Mouse (Mus musculus): ENCODE data around the gene Htr3a. TPM values are rescaled to one million over a fixed set of nuclear protein-coding genes. Genes with fewer than 3 reads are reported as not detected.
A peak's percentile ranks its signal among the peaks of the same experiment; 100 is the strongest.

The Htr3a gene
- total and polyA plus RNA-seq, 3 experiments = not detected

GRCm38 (mm10) chr9:48865235-48865634 is 45.7 kb downstream of the Htr3a start:
- no peak for TF ChIP-seq MYC (IDR thresholded peaks at IDR 0.05; ENCODE audit: low read depth, low read length)
- no peak for TF ChIP-seq POLR2AphosphoS5 (IDR thresholded peaks at IDR 0.05; ENCODE audit: borderline replicate concordance, low read depth, low read length)
- no peak for TF ChIP-seq ELF1 (IDR thresholded peaks at IDR 0.05; ENCODE audit: low read depth, low read length)
- no peak for TF ChIP-seq CTCF (IDR thresholded peaks at IDR 0.05 in 2 of 3, conservative IDR thresholded peaks at IDR 0.05 in 1 of 3; ENCODE audit: control insufficient read depth in 1 of 3, insufficient read depth in 1 of 3, low read depth in 2 of 3, low read length in 3 of 3, poor library complexity in 1 of 3, severe bottlenecking in 1 of 3)
- TF ChIP-seq RAD21 (IDR thresholded peaks at IDR 0.05; ENCODE audit: low read depth, low read length) = no peak
- TF ChIP-seq NRF1 (IDR thresholded peaks at IDR 0.05; ENCODE audit: insufficient read depth, low read depth, low read length, poor library complexity, severe bottlenecking) = no peak
- TF ChIP-seq ZNF384 (IDR thresholded peaks at IDR 0.05; ENCODE audit: low read depth, low read length) = no peak
- TF ChIP-seq TCF12 (IDR thresholded peaks at IDR 0.05; ENCODE audit: low read depth, low read length) = no peak
- Histone ChIP-seq H3K9ac (ENCODE audit: control insufficient read depth, low read depth, low read length, poor library complexity, severe bottlenecking) (no peak overlapping the region), H3K4me1 (ENCODE audit: control insufficient read depth in 1 of 2, insufficient read depth in 2 of 2, low read length in 2 of 2) (no peaks in the 10 kb centered on the region), H3K27me3 (ENCODE audit: control insufficient read depth in 1 of 2, insufficient read depth in 2 of 2, low read length in 2 of 2) (no peaks in the 10 kb centered on the region; a peak in 1 of 4 replicates), H3K4me3 (ENCODE audit: control insufficient read depth in 1 of 2, insufficient read depth in 1 of 2, low read depth in 2 of 2, low read length in 2 of 2) (no peak overlapping the region), H3K36me3 (ENCODE audit: control insufficient read depth in 1 of 2, insufficient read depth in 2 of 2, low read length in 2 of 2) (no peaks in the 10 kb centered on the region), H3K27ac (ENCODE audit: control insufficient read depth, low read depth, low read length) (no peak overlapping the region), H3K9me3 (replicated peaks; ENCODE audit: insufficient read depth, low read length) (no peaks in the 10 kb centered on the region), H3K79me2 (ENCODE audit: control insufficient read depth, insufficient read depth, low read length, poor library complexity) (no peaks in the 10 kb centered on the region)
- DNase-seq (ENCODE audit: low read depth, low spot score) = no peak

- no peak overlapping the region for H3K9ac ChIP-seq (ENCODE audit: control insufficient read depth, low read depth, low read length, poor library complexity, severe bottlenecking)
- H3K36me3 ChIP-seq (ENCODE audit: control insufficient read depth in 1 of 2, insufficient read depth in 2 of 2, low read length in 2 of 2) = no peaks in the 10 kb centered on the region
- no peak overlapping the region for H3K27ac ChIP-seq (ENCODE audit: control insufficient read depth, low read depth, low read length)
- TF ChIP-seq UBTF (IDR thresholded peaks at IDR 0.05; ENCODE audit: borderline replicate concordance, insufficient read depth, low read depth, low read length) = no peak
- TF ChIP-seq CHD2 (IDR thresholded peaks at IDR 0.05; ENCODE audit: low read length) = no peak
- TF ChIP-seq CHD1 (IDR thresholded peaks at IDR 0.05; ENCODE audit: low read depth, low read length) = no peak
- no peak for TF ChIP-seq MEF2A (IDR thresholded peaks at IDR 0.05; ENCODE audit: extremely low read depth, insufficient replicate concordance, low read depth, low read length, poor library complexity, severe bottlenecking)
- no peaks in the 10 kb centered on the region for H3K9me3 ChIP-seq (replicated peaks; ENCODE audit: insufficient read depth, low read length)
- H3K4me1 ChIP-seq (ENCODE audit: control insufficient read depth in 1 of 2, insufficient read depth in 2 of 2, low read length in 2 of 2) = no peaks in the 10 kb centered on the region
- H3K79me2 ChIP-seq (ENCODE audit: control insufficient read depth, insufficient read depth, low read length, poor library complexity) = no peaks in the 10 kb centered on the region
- no peak overlapping the region for H3K4me3 ChIP-seq (ENCODE audit: control insufficient read depth in 1 of 2, insufficient read depth in 1 of 2, low read depth in 2 of 2, low read length in 2 of 2)
- no peak for DNase-seq (ENCODE audit: low read depth, low spot score)
- no peaks in the 10 kb centered on the region; a peak in 1 of 4 replicates for H3K27me3 ChIP-seq (ENCODE audit: control insufficient read depth in 1 of 2, insufficient read depth in 2 of 2, low read length in 2 of 2)
These were observed 49.4 kb downstream of the Htr3a start for GRCm38 (mm10) chr9:48861481-48861880.

GRCm38 (mm10) chr9:48860526-48860845 is 50.4 kb downstream of the Htr3a start:
- no peak overlapping the region for H3K9ac ChIP-seq (ENCODE audit: control insufficient read depth, low read depth, low read length, poor library complexity, severe bottlenecking)
- no peak overlapping the region for H3K4me3 ChIP-seq (ENCODE audit: control insufficient read depth in 1 of 2, insufficient read depth in 1 of 2, low read depth in 2 of 2, low read length in 2 of 2)
- DNase-seq (ENCODE audit: low read depth, low spot score) = peak; percentile 70
- no peaks in the 10 kb centered on the region for H3K36me3 ChIP-seq (ENCODE audit: control insufficient read depth in 1 of 2, insufficient read depth in 2 of 2, low read length in 2 of 2)
- TF ChIP-seq ETS1 (IDR thresholded peaks at IDR 0.05; ENCODE audit: low read depth, low read length) (no peak), SMC3 (IDR thresholded peaks at IDR 0.05; ENCODE audit: low read depth, low read length) (peak; percentile 98), RAD21 (IDR thresholded peaks at IDR 0.05; ENCODE audit: low read depth, low read length) (peak; percentile 91), CTCF (IDR thresholded peaks at IDR 0.05 in 2 of 3, conservative IDR thresholded peaks at IDR 0.05 in 1 of 3; ENCODE audit: control insufficient read depth in 1 of 3, insufficient read depth in 1 of 3, low read depth in 2 of 3, low read length in 3 of 3, poor library complexity in 1 of 3, severe bottlenecking in 1 of 3) (peak; percentile 80 to 87 (median 87)), USF2 (IDR thresholded peaks at IDR 0.05; ENCODE audit: borderline replicate concordance in 1 of 2, insufficient read depth in 1 of 2, low read depth in 1 of 2, low read length in 2 of 2) (no peak), ZC3H11A (IDR thresholded peaks at IDR 0.05; ENCODE audit: low read depth, low read length) (peak; percentile 98), CHD2 (IDR thresholded peaks at IDR 0.05; ENCODE audit: low read length) (no peak)
- no peaks in the 10 kb centered on the region for H3K9me3 ChIP-seq (replicated peaks; ENCODE audit: insufficient read depth, low read length)
- no peak overlapping the region for H3K27ac ChIP-seq (ENCODE audit: control insufficient read depth, low read depth, low read length)
- H3K79me2 ChIP-seq (ENCODE audit: control insufficient read depth, insufficient read depth, low read length, poor library complexity) = no peaks in the 10 kb centered on the region
- H3K4me1 ChIP-seq (ENCODE audit: control insufficient read depth in 1 of 2, insufficient read depth in 2 of 2, low read length in 2 of 2) = no peaks in the 10 kb centered on the region
- H3K27me3 ChIP-seq (ENCODE audit: control insufficient read depth in 1 of 2, insufficient read depth in 2 of 2, low read length in 2 of 2) = no peaks in the 10 kb centered on the region; a peak in 1 of 4 replicates
